Mouse (Mus musculus) right cerebral cortex, postnatal 4 days (tissue): ENCODE results near the gene Sgms1.

Experiments
- DNase-seq: peaks from one replicate; pipeline ENCODE4 v3.0.0-alpha.2; 2022

Gene Sgms1

GRCm38 (mm10) chr19:32287839-32288238 is 101.7 kb downstream of the Sgms1 start:
- no peak for DNase-seq

- DNase-seq: no peak
These were observed 104.1 kb downstream of the Sgms1 start for GRCm38 (mm10) chr19:32285455-32285831.

- no peak for DNase-seq
These were observed 104.6 kb downstream of the Sgms1 start for GRCm38 (mm10) chr19:32284681-32285454.

GRCm38 (mm10) chr19:32281917-32282316 is 107.6 kb downstream of the Sgms1 start:
- no peak for DNase-seq

- DNase-seq: no peak
These were observed 109.1 kb downstream of the Sgms1 start for GRCm38 (mm10) chr19:32280380-32280779.

GRCm38 (mm10) chr19:32279400-32279799 is 110.1 kb downstream of the Sgms1 start:
- no peak for DNase-seq

- no peak for DNase-seq
These were observed 111.6 kb downstream of the Sgms1 start for GRCm38 (mm10) chr19:32277869-32278268.

- DNase-seq: no peak
These were observed 112.2 kb downstream of the Sgms1 start for GRCm38 (mm10) chr19:32277287-32277686.

GRCm38 (mm10) chr19:32276817-32277216 is 112.7 kb downstream of the Sgms1 start:
- no peak for DNase-seq

GRCm38 (mm10) chr19:32276263-32276662 is 113.3 kb downstream of the Sgms1 start:
- DNase-seq: no peak

GRCm38 (mm10) chr19:32275068-32275925 is 114.2 kb downstream of the Sgms1 start:
- DNase-seq: no peak

- DNase-seq: no peak
These were observed 115.4 kb downstream of the Sgms1 start for GRCm38 (mm10) chr19:32274145-32274544.

GRCm38 (mm10) chr19:32273714-32274113 is 115.8 kb downstream of the Sgms1 start:
- no peak for DNase-seq

- no peak for DNase-seq
These were observed 116.8 kb downstream of the Sgms1 start for GRCm38 (mm10) chr19:32272475-32273260.

- DNase-seq: no peak
These were observed 117.9 kb downstream of the Sgms1 start for GRCm38 (mm10) chr19:32271455-32272200.

GRCm38 (mm10) chr19:32269844-32270176 is 119.7 kb downstream of the Sgms1 start:
- DNase-seq: no peak

GRCm38 (mm10) chr19:32269141-32269843 is 120.2 kb downstream of the Sgms1 start:
- DNase-seq: no peak

- no peak for DNase-seq
These were observed 121.0 kb downstream of the Sgms1 start for GRCm38 (mm10) chr19:32268562-32268961.

- no peak for DNase-seq
These were observed 122.9 kb downstream of the Sgms1 start for GRCm38 (mm10) chr19:32266385-32267252.

- DNase-seq: no peak
These were observed 125.8 kb downstream of the Sgms1 start for GRCm38 (mm10) chr19:32263753-32264152.
